Mouse (Mus musculus) G1E (cell line): ENCODE results near the gene Cib4. TPM values are rescaled to one million over a fixed set of nuclear protein-coding genes. Genes with fewer than 3 reads are reported as not detected.

Experiments
- ATAC-seq: 2 replicates; pipeline ENCODE4 v1.8.0; 2016; ENCODE audit warnings: mild to moderate bottlenecking; ENCODE audit not compliant: insufficient number of reproducible peaks, poor library complexity, low FRiP score, severe bottlenecking; ENCODE audit errors: extremely low read depth
- DNase-seq: peaks from one replicate; pipeline ENCODE4 v3.0.0; 2012; ENCODE audit warnings: low spot score
- H3K27me3 ChIP-seq: 2 replicates; pipeline ENCODE4 v1.6.1; 2012; ENCODE audit warnings: mild to moderate bottlenecking, low read length, inconsistent platforms; ENCODE audit not compliant: insufficient read depth
- H3K36me3 ChIP-seq: replicated peaks from 2 replicates; pipeline ENCODE3; 2012; ENCODE audit warnings: mild to moderate bottlenecking, inconsistent platforms
- H3K4me1 ChIP-seq: 2 replicates; pipeline ENCODE4 v1.6.1; 2012; ENCODE audit warnings: low read depth, low read length, inconsistent platforms, mixed read lengths; ENCODE audit not compliant: insufficient read depth
- H3K4me3 ChIP-seq: 2 replicates; pipeline ENCODE4 v1.5.1; 2012; ENCODE audit warnings: low read depth, mild to moderate bottlenecking, inconsistent platforms, low read length, moderate library complexity, mixed read lengths
- H3K9me3 ChIP-seq: replicated peaks from 2 replicates; pipeline ENCODE4 v1.6.1; 2012; ENCODE audit warnings: inconsistent platforms
- CTCF ChIP-seq: IDR thresholded peaks from 2 replicates; pipeline ENCODE4 v1.5.1; 2012; ENCODE audit warnings: low read depth, low read length, inconsistent platforms, mixed read lengths
- GATA1 ChIP-seq: IDR thresholded peaks from 2 replicates; pipeline ENCODE4 v1.6.1; 2012; ENCODE audit warnings: borderline replicate concordance, low read length, inconsistent platforms, mixed read lengths
- GATA2 ChIP-seq: IDR thresholded peaks from 2 replicates; pipeline ENCODE4 v1.6.1; 2012; ENCODE audit warnings: low read depth, low read length, inconsistent platforms, borderline replicate concordance
- POLR2AphosphoS5 ChIP-seq: IDR thresholded peaks from 2 replicates; pipeline ENCODE4 v1.6.1; 2012; ENCODE audit warnings: low read depth, low read length, inconsistent platforms; ENCODE audit not compliant: insufficient replicate concordance
- TAL1 ChIP-seq: conservative IDR thresholded peaks from 2 replicates; pipeline ENCODE4 v1.6.1; 2012; ENCODE audit warnings: low read depth, low read length, inconsistent platforms, mixed read lengths
- polyA plus RNA-seq: library from polyadenylated mRNA; stranded (reverse); fragments of >175 nt; gene quantifications from 2 replicates; pipeline ENCODE4 v1.2.3, GENCODE M21; 2012
- total RNA-seq, 2 experiments: library from RNA; stranded (forward) in 1 of 2; stranded (reverse) in 1 of 2; fragments of 200-1000 nt in 1 of 2; fragments of >200 nt in 1 of 2; fragmentation: Nextera tagmentation in 1 of 2; gene quantifications; 2 replicates each; pipeline ENCODE4 v1.2.3; 2014 to 2017

Gene Cib4
- total and polyA plus RNA-seq, 3 experiments: not detected

GRCm38 (mm10) chr5:30587101-30587500 lies 41.5 kb upstream of the Cib4 start:
- no peaks in the 10 kb centered on the region for H3K4me1 ChIP-seq
- TF ChIP-seq GATA1: no peak
- TF ChIP-seq CTCF: no peak
- H3K27me3 ChIP-seq: peaks cover 4% of the 10 kb centered on the region
- H3K36me3 ChIP-seq: no peaks in the 10 kb centered on the region
- DNase-seq (no peak), ATAC-seq (no peak)
- H3K4me3 ChIP-seq: no peak overlapping the region
- peaks cover 3% of the 10 kb centered on the region; the same call in 1 of the 2 replicates for H3K9me3 ChIP-seq

GRCm38 (mm10) chr5:30586616-30587015 lies 41.0 kb upstream of the Cib4 start:
- Histone ChIP-seq H3K4me1 (no peaks in the 10 kb centered on the region), H3K36me3 (no peaks in the 10 kb centered on the region), H3K9me3 (peaks cover 3% of the 10 kb centered on the region; the same call in 1 of the 2 replicates), H3K27me3 (peaks cover 3% of the 10 kb centered on the region), H3K4me3 (no peak overlapping the region)
- ATAC-seq: no peak
- no peak for DNase-seq
- TF ChIP-seq GATA2: no peak
- TF ChIP-seq CTCF: no peak
- TF ChIP-seq POLR2AphosphoS5: no peak

- DNase-seq: no peak
- no peaks in the 10 kb centered on the region for H3K4me1 ChIP-seq
- H3K27me3 ChIP-seq: peaks cover 8% of the 10 kb centered on the region
- ATAC-seq: no peak
- no peak overlapping the region for H3K4me3 ChIP-seq
- no peak for TF ChIP-seq GATA1
- H3K36me3 ChIP-seq: no peaks in the 10 kb centered on the region
- H3K9me3 ChIP-seq: no peaks in the 10 kb centered on the region
These were observed 36.4 kb upstream of the Cib4 start for GRCm38 (mm10) chr5:30582017-30582416.

- ATAC-seq (no peak), DNase-seq (no peak)
- Histone ChIP-seq H3K4me1 (peaks cover 12% of the 10 kb centered on the region), H3K4me3 (no peak overlapping the region), H3K27me3 (peaks cover 8% of the 10 kb centered on the region), H3K36me3 (no peaks in the 10 kb centered on the region), H3K9me3 (no peaks in the 10 kb centered on the region)
- TF ChIP-seq GATA2 (no peak), CTCF (no peak), POLR2AphosphoS5 (no peak), GATA1 (no peak), TAL1 (no peak)
These were observed 35.1 kb upstream of the Cib4 start for GRCm38 (mm10) chr5:30580725-30581124.

- Histone ChIP-seq H3K4me1 (peaks cover 12% of the 10 kb centered on the region), H3K4me3 (no peak overlapping the region), H3K9me3 (no peaks in the 10 kb centered on the region), H3K27me3 (peaks cover 8% of the 10 kb centered on the region), H3K36me3 (no peaks in the 10 kb centered on the region)
- TF ChIP-seq GATA1 (no peak), GATA2 (no peak), POLR2AphosphoS5 (no peak), CTCF (no peak), TAL1 (no peak)
- ATAC-seq (no peak), DNase-seq (no peak)
These were observed 32.9 kb upstream of the Cib4 start for GRCm38 (mm10) chr5:30578445-30579080.

- Histone ChIP-seq H3K36me3 (no peaks in the 10 kb centered on the region), H3K4me3 (no peak overlapping the region), H3K27me3 (peaks cover 8% of the 10 kb centered on the region), H3K4me1 (peaks cover 12% of the 10 kb centered on the region), H3K9me3 (no peaks in the 10 kb centered on the region)
- DNase-seq (no peak), ATAC-seq (no peak)
- TF ChIP-seq CTCF (no peak), GATA1 (no peak), POLR2AphosphoS5 (no peak), GATA2 (no peak), TAL1 (no peak)
These were observed 32.1 kb upstream of the Cib4 start for GRCm38 (mm10) chr5:30577654-30578310.

GRCm38 (mm10) chr5:30577251-30577650 lies 31.6 kb upstream of the Cib4 start:
- Histone ChIP-seq H3K4me1 (peaks cover 12% of the 10 kb centered on the region), H3K36me3 (no peaks in the 10 kb centered on the region), H3K27me3 (peaks cover 8% of the 10 kb centered on the region), H3K4me3 (no peak overlapping the region), H3K9me3 (no peaks in the 10 kb centered on the region)
- no peak for DNase-seq
- TF ChIP-seq CTCF (no peak), TAL1 (no peak), POLR2AphosphoS5 (no peak), GATA2 (no peak), GATA1 (no peak)
- no peak for ATAC-seq
